Mouse (Mus musculus): ENCODE data around the gene Hmgcr.

DNA sequence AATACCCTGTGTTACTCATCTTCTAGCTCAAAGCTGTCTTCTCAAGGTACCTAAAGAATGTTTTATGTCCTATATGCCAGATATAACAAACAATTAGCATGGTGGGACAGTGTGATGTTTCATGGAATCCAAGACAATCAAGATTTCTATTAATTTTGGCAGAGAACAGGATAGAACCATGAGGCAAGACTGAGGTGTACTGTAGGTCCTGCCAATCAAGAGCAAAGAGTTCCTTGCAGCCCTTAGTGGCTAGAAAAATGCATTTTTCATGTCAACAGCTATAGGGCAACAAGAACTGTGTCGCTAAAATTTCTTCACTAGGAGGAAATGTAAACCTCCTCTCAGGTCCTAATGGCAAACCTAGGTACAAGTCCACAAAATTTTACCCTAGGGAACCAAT lies 47.1 kb upstream of the Hmgcr start:
- TF ChIP-seq CTCF (IDR thresholded peaks at IDR 0.05; ENCODE audit: control insufficient read depth, insufficient read depth, low read length) (no peak), POLR2A (IDR thresholded peaks at IDR 0.05; ENCODE audit: borderline replicate concordance, control insufficient read depth, low read depth, low read length) (no peak)
